Mouse (Mus musculus) CH12.LX (cell line): ENCODE results near the gene Rasl10b. TPM values are rescaled to one million over a fixed set of nuclear protein-coding genes. Genes with fewer than 3 reads are reported as not detected.

Experiments used
- DNase-seq: peaks from one replicate; pipeline ENCODE4 v3.0.0-alpha.2; 2013; ENCODE audit errors: extremely low read depth
- H3K27ac ChIP-seq: 2 replicates; pipeline ENCODE4 v1.5.1; 2012; ENCODE audit warnings: low read depth, mild to moderate bottlenecking, control low read depth, moderate library complexity; ENCODE audit not compliant: insufficient read depth
- H3K27me3 ChIP-seq: replicated peaks from 2 replicates; pipeline ENCODE3; 2012; ENCODE audit warnings: inconsistent platforms
- H3K36me3 ChIP-seq, 2 experiments: replicated peaks in 1 of 2; 2 replicates each; pipeline versions ENCODE3 to v1.6.1; 2012; ENCODE audit warnings: inconsistent platforms in 1 of 2, low read length in 1 of 2, mild to moderate bottlenecking in 1 of 2, mixed read lengths in 1 of 2, moderate library complexity in 1 of 2; ENCODE audit not compliant: control insufficient read depth in 1 of 2, insufficient read depth in 1 of 2
- H3K4me1 ChIP-seq, 2 experiments: 2 replicates each; pipeline ENCODE4 v1.6.1; 2012; ENCODE audit warnings: inconsistent platforms in 1 of 2, moderate library complexity in 1 of 2; ENCODE audit not compliant: insufficient read depth in 2 of 2, control insufficient read depth in 1 of 2
- H3K4me2 ChIP-seq: 2 replicates; pipeline ENCODE4 v1.6.1; 2012; ENCODE audit warnings: low read depth, mild to moderate bottlenecking, control low read depth; ENCODE audit not compliant: poor library complexity, insufficient read depth, severe bottlenecking
- H3K4me3 ChIP-seq, 3 experiments: fragments of 150-350 bp in 1 of 3; sonication (generic) in 1 of 3; replicated peaks in 1 of 3; 2 replicates each; pipeline versions ENCODE3 to v1.5.1; 2011 to 2012; ENCODE audit warnings: low read depth in 2 of 3, low read length in 2 of 3, mild to moderate bottlenecking in 2 of 3, moderate library complexity in 2 of 3, control low read depth in 1 of 3, improper control_type of control experiment in 1 of 3, inconsistent platforms in 1 of 3, mixed read lengths in 1 of 3; ENCODE audit not compliant: poor library complexity in 1 of 3
- H3K79me2 ChIP-seq: replicated peaks from 2 replicates; pipeline ENCODE4 v1.6.1; 2012; ENCODE audit warnings: mild to moderate bottlenecking, moderate library complexity; ENCODE audit not compliant: control insufficient read depth, poor library complexity, insufficient read depth, severe bottlenecking; ENCODE audit errors: extremely low read depth
- H3K9ac ChIP-seq: 2 replicates; pipeline ENCODE4 v1.6.1; 2012; ENCODE audit warnings: low read depth, mild to moderate bottlenecking, control low read depth, moderate library complexity; ENCODE audit not compliant: insufficient read depth
- H3K9me3 ChIP-seq: replicated peaks from 2 replicates; pipeline ENCODE3; 2012; ENCODE audit warnings: low read length, inconsistent platforms, mixed read lengths
- BHLHE40 ChIP-seq: IDR thresholded peaks from 2 replicates; pipeline ENCODE4 v1.6.1; 2011; ENCODE audit warnings: mild to moderate bottlenecking, low read depth, low read length, improper control_type of control experiment
- CHD2 ChIP-seq: IDR thresholded peaks from 2 replicates; pipeline ENCODE4 v1.6.1; 2011; ENCODE audit warnings: low read length, improper control_type of control experiment
- CTCF ChIP-seq, 2 experiments: IDR thresholded peaks in 1 of 2; conservative IDR thresholded peaks in 1 of 2; 2 replicates each; pipeline ENCODE4 v1.5.1; 2011 to 2012; ENCODE audit warnings: low read depth in 2 of 2, low read length in 2 of 2, improper control_type of control experiment in 1 of 2, inconsistent platforms in 1 of 2, mild to moderate bottlenecking in 1 of 2, moderate library complexity in 1 of 2
- GABPA ChIP-seq: IDR thresholded peaks from 2 replicates; pipeline ENCODE4 v1.6.1; 2012; ENCODE audit warnings: low read depth, low read length, improper control_type of control experiment, inconsistent platforms; ENCODE audit not compliant: insufficient replicate concordance
- HCFC1 ChIP-seq: IDR thresholded peaks from 2 replicates; pipeline ENCODE4 v1.6.1; 2012; ENCODE audit warnings: low read depth, mild to moderate bottlenecking, inconsistent platforms, low read length, improper control_type of control experiment
- IRF4 ChIP-seq: IDR thresholded peaks from 2 replicates; pipeline ENCODE4 v1.6.1; 2014; ENCODE audit warnings: low read depth, mild to moderate bottlenecking, inconsistent platforms, low read length, improper control_type of control experiment
- MAFK ChIP-seq: IDR thresholded peaks from 2 replicates; pipeline ENCODE4 v1.6.1; 2011; ENCODE audit warnings: low read length, improper control_type of control experiment; ENCODE audit not compliant: insufficient replicate concordance
- MAZ ChIP-seq: IDR thresholded peaks from 2 replicates; pipeline ENCODE4 v1.6.1; 2012; ENCODE audit warnings: low read depth, mild to moderate bottlenecking, inconsistent platforms, low read length, improper control_type of control experiment, moderate library complexity
- MYC ChIP-seq: IDR thresholded peaks from 2 replicates; pipeline ENCODE4 v1.6.1; 2011; ENCODE audit warnings: low read depth, mild to moderate bottlenecking, improper control_type of control experiment, low read length
- NELFE ChIP-seq: IDR thresholded peaks from 2 replicates; pipeline ENCODE4 v1.6.1; 2011; ENCODE audit warnings: low read depth, low read length, improper control_type of control experiment
- NRF1 ChIP-seq: IDR thresholded peaks from 2 replicates; pipeline ENCODE4 v1.6.1; 2014; ENCODE audit warnings: low read depth, mild to moderate bottlenecking, inconsistent platforms, low read length, improper control_type of control experiment, moderate library complexity
- POLR2A ChIP-seq: IDR thresholded peaks from 2 replicates; pipeline ENCODE4 v1.6.1; 2011; ENCODE audit warnings: low read depth, mild to moderate bottlenecking, improper control_type of control experiment, low read length
- POLR2AphosphoS2 ChIP-seq: IDR thresholded peaks from 2 replicates; pipeline ENCODE4 v1.6.1; 2011; ENCODE audit warnings: low read depth, low read length, improper control_type of control experiment
- RAD21 ChIP-seq: IDR thresholded peaks from 2 replicates; pipeline ENCODE4 v1.6.1; 2011; ENCODE audit warnings: low read depth, mild to moderate bottlenecking, low read length, improper control_type of control experiment, moderate library complexity
- SIN3A ChIP-seq: IDR thresholded peaks from 2 replicates; pipeline ENCODE4 v1.6.1; 2012; ENCODE audit warnings: low read length, improper control_type of control experiment, inconsistent platforms
- SMC3 ChIP-seq: IDR thresholded peaks from 2 replicates; pipeline ENCODE4 v1.6.1; 2011; ENCODE audit warnings: low read depth, low read length, improper control_type of control experiment
- UBTF ChIP-seq: IDR thresholded peaks from 2 replicates; pipeline ENCODE4 v1.6.1; 2012; ENCODE audit warnings: low read depth, mild to moderate bottlenecking, inconsistent platforms, low read length, improper control_type of control experiment, moderate library complexity
- ZC3H11A ChIP-seq: IDR thresholded peaks from 2 replicates; pipeline ENCODE4 v1.6.1; 2012; ENCODE audit warnings: low read depth, mild to moderate bottlenecking, inconsistent platforms, low read length, improper control_type of control experiment
- dilution Hi-C: fragments of 300-500 bp; cut with MboI; formaldehyde crosslinking; loops from 2 replicates; pipeline ENCODE4 v1.14.3; 2020; ENCODE audit warnings: low sequenced_read_pairs; ENCODE audit not compliant: extremely low pct_unique_long_range_greater_than_20kb, extremely low pct_ligation_motif_present
- in situ Hi-C: fragments of 300-500 bp; cut with MboI; formaldehyde crosslinking; loops from 3 replicates; pipeline ENCODE4 v1.14.3; 2019; ENCODE audit warnings: low sequenced_read_pairs, low pct_ligation_motif_present, low pct_unique_long_range_greater_than_20kb, mixed read lengths
- polyA plus RNA-seq: library from polyadenylated mRNA; unstranded; fragments of >175 nt; gene quantifications from 2 replicates; pipeline ENCODE4 v1.2.1, GENCODE M21; 2012; ENCODE audit warnings: low read depth; ENCODE audit not compliant: insufficient read length
- total RNA-seq, 2 experiments: library from RNA; depleted of rRNA; stranded (reverse); fragments of 300-350 nt in 1 of 2; fragments of >200 nt in 1 of 2; gene quantifications; 2 replicates each; pipeline ENCODE4 v1.2.3; 2012 to 2014

Gene Rasl10b
- total and polyA plus RNA-seq, 3 experiments: 0.42 TPM; not detected in 2

DNA sequence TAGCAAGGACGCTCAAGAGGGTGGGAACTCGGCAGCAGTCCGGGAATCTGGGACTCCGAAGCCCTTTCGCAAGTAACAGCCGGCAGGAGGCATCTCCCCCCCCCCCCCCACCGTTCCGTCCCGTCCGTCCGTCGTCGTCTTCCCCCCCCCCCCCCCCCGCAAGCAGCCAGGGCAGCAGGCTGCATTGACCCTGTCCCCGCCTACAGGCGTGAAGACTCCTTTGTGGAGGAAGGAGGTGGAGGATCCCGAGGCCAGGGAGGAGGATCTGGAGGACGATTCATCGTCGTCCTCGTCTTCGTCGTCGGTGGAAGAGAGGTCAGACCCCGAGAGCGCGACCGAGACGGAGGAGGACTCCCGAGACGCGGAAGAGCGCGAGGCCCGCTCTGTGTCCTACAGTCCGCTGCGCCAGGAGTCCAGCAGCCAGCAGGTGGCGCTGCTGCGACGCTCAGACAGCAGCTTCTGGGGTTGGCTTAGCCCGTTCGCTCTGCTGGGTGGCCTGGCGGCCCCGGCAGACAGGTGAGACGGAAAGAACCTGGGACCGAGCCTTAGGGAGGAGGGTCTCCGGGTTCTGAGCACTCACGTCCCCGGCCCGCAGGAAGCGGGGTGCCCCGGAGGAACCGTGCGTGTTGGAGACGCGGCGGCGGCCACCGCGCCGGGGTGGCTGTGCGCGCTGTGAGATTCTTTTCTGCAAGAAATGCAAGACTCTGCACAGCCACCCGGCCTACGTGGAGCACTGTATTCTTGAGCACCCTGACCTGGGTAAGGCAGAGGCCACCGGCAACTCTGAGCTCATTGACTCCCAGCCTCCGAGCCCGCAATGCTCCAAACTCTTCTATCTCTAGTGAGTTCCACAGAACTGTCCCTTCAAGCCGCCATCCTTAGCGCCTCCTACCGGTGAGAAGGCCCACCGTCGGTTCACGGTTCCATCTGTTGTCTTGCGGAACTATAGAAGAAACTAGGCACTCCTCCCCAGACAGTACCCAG, 31.4 kb downstream of the Rasl10b start (continued):
- TF ChIP-seq HCFC1 (peak; percentile 10; the same call in 1 of the 2 replicates), POLR2AphosphoS2 (no peak), SIN3A (peak; percentile 84), NRF1 (0 out of 2 replicates have a peak, but pooled peaks have one; percentile 8), ZC3H11A (peak; percentile 40), MAZ (peak; percentile 57; the same call in 1 of the 2 replicates), GABPA (no peak), CHD2 (0 out of 2 replicates have a peak, but pooled peaks have one; percentile 42), BHLHE40 (0 out of 2 replicates have a peak, but pooled peaks have one; percentile 10), NELFE (peak; percentile 78), CTCF (conservative IDR thresholded peaks at IDR 0.05 in 1 of 2, IDR thresholded peaks at IDR 0.05 in 1 of 2; ENCODE audit: low read depth in 2 of 2, low read length in 2 of 2) (peak; percentile 85 to 99)
- TF ChIP-seq, all 38 proteins: peak for 23

DNA sequence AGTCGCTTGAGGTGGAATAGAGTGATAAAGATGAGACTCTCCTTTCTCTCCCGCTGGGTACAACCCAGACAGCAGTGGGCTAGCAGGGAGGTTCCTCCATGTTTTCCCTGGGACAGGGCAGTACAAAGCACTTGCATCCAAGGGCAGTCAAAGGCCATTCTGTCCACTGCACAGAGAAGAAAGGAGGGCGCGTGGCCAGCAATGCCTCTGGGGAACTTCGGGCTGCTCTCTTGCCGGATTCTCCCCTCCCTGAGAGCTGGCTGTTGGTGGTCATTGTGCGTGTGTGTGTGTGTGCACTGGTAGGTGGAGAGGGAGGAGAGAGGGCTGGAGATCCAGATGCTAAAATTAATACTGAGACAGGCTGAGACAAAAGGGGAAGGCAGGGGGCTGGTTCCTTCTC, 32.3 kb downstream of the Rasl10b start:
- Histone ChIP-seq H3K4me2 (no peak overlapping the region), H3K9me3 (peaks cover 17% of the 10 kb centered on the region), H3K79me2 (no peaks in the 10 kb centered on the region), H3K27ac (no peak overlapping the region), H3K4me3 (no peak overlapping the region), H3K4me1 (peaks cover 3 to 6% of the 10 kb centered on the region in 2 experiments; a peak in 3 of 4 replicates), H3K27me3 (peaks cover 60% of the 10 kb centered on the region), H3K36me3 (no peaks in the 10 kb centered on the region), H3K9ac (no peak overlapping the region)
- in situ Hi-C loops: loop anchor here (10.0 kb wide), 2 partner anchors 194 to 294 kb away; no protein-coding TSS in a partner anchor
- TF ChIP-seq MYC: no peak
- TF ChIP-seq SIN3A: 0 out of 2 replicates have a peak, but pooled peaks have one; percentile 0
- dilution Hi-C loops: no loop called here
- DNase-seq: no peak

DNA sequence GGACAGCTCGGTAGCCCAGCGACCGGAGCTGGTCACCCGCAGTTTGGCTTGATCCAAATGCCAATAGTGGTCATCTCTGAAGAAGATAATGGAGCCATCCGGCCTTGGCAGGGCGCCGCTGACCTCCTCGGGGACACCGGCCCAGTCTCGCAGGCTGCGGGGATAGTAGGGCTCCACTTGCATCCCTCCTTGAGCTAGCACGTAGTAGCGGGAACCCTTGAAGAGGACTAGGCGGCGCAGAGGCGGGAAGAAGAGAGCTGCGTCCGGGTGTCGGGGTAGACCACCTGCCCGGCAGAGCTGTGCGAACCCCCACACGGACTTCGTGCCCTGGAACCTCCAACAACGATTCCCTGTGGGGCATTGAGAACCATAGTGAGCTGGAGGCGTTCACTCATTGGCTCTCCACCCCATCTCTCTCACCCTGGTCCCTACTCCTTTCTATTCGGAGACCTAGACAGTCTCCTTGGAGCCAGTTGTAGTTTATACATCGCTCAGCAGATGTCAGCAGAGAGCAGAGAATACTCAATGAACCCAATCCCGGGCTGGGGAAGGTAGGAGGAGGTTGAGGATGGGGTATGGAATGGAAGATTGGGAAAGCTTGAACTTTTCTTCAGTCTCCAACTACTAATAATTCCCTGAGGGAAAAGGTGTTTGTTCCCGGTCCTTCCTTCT, 33.8 kb downstream of the Rasl10b start:
- H3K4me2 ChIP-seq: 0 out of 2 replicates have a peak overlapping the region, but pooled peaks have one; percentile 7
- in situ Hi-C loops: loop anchor here (10.0 kb wide), 2 partner anchors 192 to 292 kb away; no protein-coding TSS in a partner anchor
- peak; percentile 69 for DNase-seq

More for the DNA sequence above, 33.8 kb downstream of the Rasl10b start:
- Histone ChIP-seq H3K4me3 (no peak overlapping the region), H3K36me3 (no peaks in the 10 kb centered on the region), H3K27ac (no peak overlapping the region)
- dilution Hi-C loops: no loop called here
- TF ChIP-seq POLR2A (no peak), CHD2 (no peak), UBTF (0 out of 2 replicates have a peak, but pooled peaks have one; percentile 47), IRF4 (peak; percentile 44; the same call in 1 of the 2 replicates), POLR2AphosphoS2 (no peak), CTCF (conservative IDR thresholded peaks at IDR 0.05 in 1 of 2, IDR thresholded peaks at IDR 0.05 in 1 of 2; ENCODE audit: low read depth in 2 of 2, low read length in 2 of 2) (peak; percentile 91 to 94), RAD21 (peak; percentile 86), SMC3 (peak; percentile 89), MAFK (no peak)
- TF ChIP-seq, all 38 proteins: peak for 5
- H3K9ac ChIP-seq: no peak overlapping the region
- H3K27me3 ChIP-seq: peaks cover 62% of the 10 kb centered on the region
- no peaks in the 10 kb centered on the region for H3K79me2 ChIP-seq
- peaks cover 8% of the 10 kb centered on the region for H3K9me3 ChIP-seq
- H3K4me1 ChIP-seq: peaks cover 3 to 6% of the 10 kb centered on the region in 2 experiments
